Mouse (Mus musculus): ENCODE data around the gene Scfd2.

DNA sequence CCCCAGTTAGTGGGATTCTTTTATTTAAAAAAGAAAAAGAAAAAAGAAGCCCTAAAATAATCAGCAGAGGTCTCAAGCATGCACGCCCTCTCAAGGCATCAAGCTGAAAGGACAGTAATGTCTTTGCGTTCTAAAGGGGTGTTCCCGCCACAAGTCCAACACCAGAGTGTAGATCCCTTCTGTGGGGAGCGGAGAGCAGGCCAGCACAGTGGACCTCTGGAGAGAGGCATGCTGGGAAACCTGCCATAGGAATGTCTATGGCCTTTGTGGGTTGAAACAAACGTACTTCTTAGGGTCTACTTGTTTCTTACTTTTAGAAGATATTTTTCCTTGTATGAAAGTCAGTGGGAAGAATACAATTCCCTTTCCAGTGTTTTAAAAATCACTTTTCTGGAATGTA, 52.4 kb downstream of the Scfd2 start:
- TF ChIP-seq CTCF (IDR thresholded peaks at IDR 0.05; ENCODE audit: control insufficient read depth, insufficient read depth, insufficient replicate concordance, low read depth, low read length) (no peak), POLR2A (IDR thresholded peaks at IDR 0.05; ENCODE audit: control insufficient read depth, low read depth, low read length) (no peak)

Data from testis, adult 2 months (tissue).